In genomic region chr9:77556435-77556834, GRCm38 (mm10) we compare ENCODE assay signal across 17 mouse cellular contexts.
"Had no signal": no experiment of that assay in that cellular context is flagged by ENCODE, and none has a peak within 500 bp of the region (broad histone marks: within the 10 kb centered on the region; RNA-seq: fewer than 3 reads in every experiment).

No protein-coding gene starts in this region.

- H3K4me3 ChIP-seq: layer of hippocampus, adult 2 months; limb, embryonic 13.5 days; megakaryocyte, embryonic 14.5 days; midbrain, embryonic 15.5 days; neural tube, embryonic 12.5 days had no signal

- DNase-seq: kidney, adult 11 months; kidney, adult 9 months; kidney, postnatal 10 days; kidney, postnatal 4 days; left cerebral cortex, postnatal 4 days; lung, embryonic 14.5 days; lung, postnatal 36 days; right cerebral cortex, postnatal 4 days; thymus, adult 18-20 months; thymus, postnatal 14 days had no signal

- H3K36me3 ChIP-seq: limb, embryonic 13.5 days; midbrain, embryonic 15.5 days; neural tube, embryonic 12.5 days had no signal

- H3K27me3 ChIP-seq: limb, embryonic 13.5 days; midbrain, embryonic 15.5 days; neural tube, embryonic 12.5 days had no signal

- H3K4me1 ChIP-seq: limb, embryonic 13.5 days; midbrain, embryonic 15.5 days; neural tube, embryonic 12.5 days had no signal

- H3K4me2 ChIP-seq: limb, embryonic 13.5 days; lung, embryonic 14.5 days; midbrain, embryonic 11.5 days; midbrain, embryonic 15.5 days; neural tube, embryonic 12.5 days had no signal

- H3K27ac ChIP-seq: layer of hippocampus, adult 2 months; limb, embryonic 13.5 days; liver, embryonic 14.5 days; midbrain, embryonic 15.5 days; neural tube, embryonic 12.5 days had no signal

- H3K9ac ChIP-seq: limb, embryonic 13.5 days; liver, embryonic 14.5 days; lung, embryonic 14.5 days; midbrain, embryonic 15.5 days; neural tube, embryonic 12.5 days had no signal

- ATAC-seq: midbrain, embryonic 15.5 days had no signal

- H3K9me3 ChIP-seq: limb, embryonic 13.5 days; midbrain, embryonic 15.5 days; neural tube, embryonic 12.5 days had no signal
